Mouse (Mus musculus) midbrain, embryonic 15.5 days (tissue): ENCODE measurements around the gene Oxct1. TPM values are rescaled to one million over a fixed set of nuclear protein-coding genes. Genes with fewer than 3 reads are reported as not detected.
A peak's percentile ranks its signal among the peaks of the same experiment; 100 is the strongest.

Experiments used
- ATAC-seq: fragments of 200-750 bp; cut with Nextera tagmentation; replicated peaks from 2 replicates; pipeline ENCODE4 v1.8.0; 2017; ENCODE audit warnings: moderate TSS enrichment
- H3K27ac ChIP-seq: fragments of 300-500 bp; sonication (generic); 2 replicates; pipeline ENCODE4 v1.5.1; 2015; ENCODE audit warnings: mild to moderate bottlenecking, inconsistent platforms
- H3K27me3 ChIP-seq: fragments of 300-500 bp; sonication (generic); replicated peaks from 2 replicates; pipeline ENCODE4 v1.6.1; 2015; ENCODE audit warnings: inconsistent platforms
- H3K36me3 ChIP-seq: fragments of 300-500 bp; sonication (generic); replicated peaks from 2 replicates; pipeline ENCODE4 v1.6.1; 2015; ENCODE audit warnings: inconsistent platforms
- H3K4me1 ChIP-seq: fragments of 300-500 bp; sonication (generic); 2 replicates; pipeline ENCODE4 v1.6.1; 2015; ENCODE audit warnings: inconsistent platforms
- H3K4me2 ChIP-seq: fragments of 300-500 bp; sonication (generic); 2 replicates; pipeline ENCODE4 v1.6.1; 2015; ENCODE audit warnings: inconsistent platforms, mild to moderate bottlenecking, moderate library complexity
- H3K4me3 ChIP-seq: fragments of 300-500 bp; sonication (generic); 2 replicates; pipeline ENCODE4 v1.5.1; 2015; ENCODE audit warnings: mild to moderate bottlenecking, inconsistent platforms
- H3K9ac ChIP-seq: fragments of 300-500 bp; sonication (generic); 2 replicates; pipeline ENCODE4 v1.6.1; 2015; ENCODE audit warnings: mild to moderate bottlenecking, inconsistent platforms
- H3K9me3 ChIP-seq: fragments of 300-500 bp; sonication (generic); 2 replicates; pipeline ENCODE4 v1.6.1; 2016; ENCODE audit warnings: inconsistent platforms
- WGBS: fragments of 180-500 bp; shearing (Covaris S2); methylation state at CpG from one replicate; pipeline ENCODE4 v1.1.7; 2015; ENCODE audit warnings: mixed read lengths; 5-methylcytosine and 5-hydroxymethylcytosine counted together
- polyA plus RNA-seq: library from polyadenylated mRNA; unstranded; fragments of >200 nt; fragmentation: Nextera tagmentation; extraction: Ambion mirVana; gene quantifications from 2 replicates; pipeline ENCODE4 v1.2.1, GENCODE M21; 2015

Gene Oxct1
- polyA plus RNA-seq = 285 and 301 TPM in 2 replicates

GRCm38 (mm10) chr15:4026231-4026773 is at the start of gene Oxct1:
TSS of gene Oxct1 (plus strand) at chr15:4026383.
- WGBS = under 1% methylated on average over 45 of the region's 45 CpGs
- no peaks in the 10 kb centered on the region for H3K9me3 ChIP-seq

GRCm38 (mm10) chr15:3978279-3978678 is 47.9 kb upstream of the Oxct1 start:
- WGBS = 97% methylated on average over 2 of the region's 2 CpGs
- Histone ChIP-seq H3K27ac (no peak overlapping the region), H3K9me3 (no peaks in the 10 kb centered on the region), H3K4me2 (no peak overlapping the region; the same call in 1 of the 2 replicates), H3K9ac (no peak overlapping the region), H3K36me3 (0 out of 2 replicates have a peak, but pooled peaks cover 2% of the 10 kb centered on the region), H3K4me3 (no peak overlapping the region), H3K4me1 (peaks cover 3% of the 10 kb centered on the region; the same call in 1 of the 2 replicates), H3K27me3 (no peaks in the 10 kb centered on the region)
- peak; percentile 18; the same call in 1 of the 2 replicates for ATAC-seq

More at GRCm38 (mm10) chr15:4026231-4026773, at the start of gene Oxct1:
- H3K27ac ChIP-seq = peak within 1 kb of the TSS; percentile 98
- peak within 1 kb of the TSS; percentile 82 for H3K4me3 ChIP-seq
- peak within 1 kb of the TSS; percentile 88 for H3K9ac ChIP-seq
- no peaks in the 10 kb centered on the region for H3K27me3 ChIP-seq
- H3K4me2 ChIP-seq = peak within 1 kb of the TSS; percentile 54
- no peaks in the 10 kb centered on the region for H3K36me3 ChIP-seq
- ATAC-seq = peak; percentile 97
- H3K4me1 ChIP-seq = peaks cover 23% of the 10 kb centered on the region

- peaks cover 3% of the 10 kb centered on the region; the same call in 1 of the 2 replicates for H3K4me1 ChIP-seq
- WGBS = 2% methylated on average over 61 of the region's 61 CpGs
- H3K27me3 ChIP-seq = no peaks in the 10 kb centered on the region
- peak within 1 kb of the TSS; percentile 73 for H3K4me3 ChIP-seq
- ATAC-seq = peak; percentile 97
- H3K27ac ChIP-seq = peak within 1 kb of the TSS; percentile 97
- H3K4me2 ChIP-seq = peak within 1 kb of the TSS; percentile 58
- no peaks in the 10 kb centered on the region for H3K9me3 ChIP-seq
- H3K9ac ChIP-seq = peak within 1 kb of the TSS; percentile 97
- H3K36me3 ChIP-seq = 0 out of 2 replicates have a peak, but pooled peaks cover 8% of the 10 kb centered on the region
Measured at GRCm38 (mm10) chr15:3979061-3979848, 46.9 kb upstream of the Oxct1 start, which contains the start of gene Fbxo4. TSS of gene Fbxo4 (minus strand) at chr15:3979573.

DNA sequence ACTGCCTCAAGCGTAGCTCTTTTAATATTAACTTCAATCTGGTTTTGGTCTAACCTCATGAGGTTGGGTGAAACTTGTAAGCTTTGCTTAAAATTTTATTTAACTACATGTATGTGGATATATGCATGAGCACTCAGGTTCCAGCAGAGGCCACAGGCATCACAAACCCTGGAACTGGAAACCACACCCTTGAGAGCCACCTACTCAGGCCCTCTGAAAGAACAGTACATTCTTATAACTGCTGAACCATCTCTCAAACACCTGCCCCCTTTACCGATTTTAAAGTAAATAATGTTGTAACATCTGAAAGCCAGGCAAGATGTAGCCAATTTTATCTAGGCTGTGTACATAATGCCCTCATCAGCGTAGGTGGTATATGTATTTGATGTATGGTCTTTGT is 46.3 kb upstream of the Oxct1 start:
- peak overlapping the region; percentile 58 for H3K4me2 ChIP-seq
- H3K4me3 ChIP-seq = peak overlapping the region; percentile 73
- no peaks in the 10 kb centered on the region for H3K27me3 ChIP-seq
- peak overlapping the region; percentile 97 for H3K9ac ChIP-seq
- peaks cover 8% of the 10 kb centered on the region; the same call in 1 of the 2 replicates for H3K36me3 ChIP-seq
- 85% methylated on average over 3 of the region's 3 CpGs for WGBS
- ATAC-seq = peak; percentile 24
- H3K9me3 ChIP-seq = no peaks in the 10 kb centered on the region
- peak overlapping the region; percentile 97 for H3K27ac ChIP-seq
- H3K4me1 ChIP-seq = peaks cover 3% of the 10 kb centered on the region; the same call in 1 of the 2 replicates

DNA sequence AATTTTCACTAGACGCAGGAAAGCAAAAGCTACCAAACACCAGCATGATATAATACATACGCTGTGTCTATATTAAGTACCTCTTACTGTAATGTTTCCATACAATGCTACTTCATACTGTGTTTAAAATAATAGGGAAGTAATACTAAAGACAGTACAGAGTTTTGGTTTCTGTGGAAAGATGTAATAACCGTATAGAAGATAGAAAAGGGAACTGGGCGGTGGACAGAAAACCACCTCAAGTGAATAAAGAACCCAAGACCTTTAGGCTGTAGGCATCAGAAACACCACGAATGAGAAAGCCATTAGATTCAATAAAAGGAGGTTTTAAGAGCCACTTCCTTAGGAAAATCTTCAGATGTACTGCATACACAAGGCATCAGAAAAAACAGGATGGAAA is 43.5 kb upstream of the Oxct1 start:
- no peak for ATAC-seq
- H3K4me2 ChIP-seq = no peak overlapping the region
- WGBS = 92% methylated on average over 5 of the region's 5 CpGs
- H3K27me3 ChIP-seq = no peaks in the 10 kb centered on the region
- H3K9ac ChIP-seq = no peak overlapping the region
- H3K9me3 ChIP-seq = no peaks in the 10 kb centered on the region
- H3K27ac ChIP-seq = no peak overlapping the region
- H3K4me3 ChIP-seq = no peak overlapping the region
- H3K4me1 ChIP-seq = peaks cover 3% of the 10 kb centered on the region; the same call in 1 of the 2 replicates
- peaks cover 15% of the 10 kb centered on the region for H3K36me3 ChIP-seq

DNA sequence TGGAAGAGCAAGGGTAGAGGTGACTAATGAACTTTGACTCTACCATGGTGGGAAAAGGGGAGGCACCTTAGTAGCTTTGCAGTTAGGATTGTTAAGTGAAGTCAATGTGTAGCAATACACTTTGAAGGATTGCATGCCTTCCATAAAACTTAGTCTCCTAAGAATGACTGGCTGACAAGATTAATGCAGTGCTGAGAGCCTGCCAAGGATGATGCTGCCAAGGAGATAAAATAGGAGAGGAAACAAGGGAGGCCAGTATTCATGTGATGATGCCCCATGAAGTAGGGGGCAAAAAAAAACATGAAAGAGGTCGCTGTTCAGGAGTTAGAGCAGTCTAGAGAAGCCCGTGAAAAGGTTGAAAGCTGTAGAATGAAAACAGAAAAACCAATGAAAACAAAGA is 41.3 kb upstream of the Oxct1 start:
- Histone ChIP-seq H3K9me3 (no peaks in the 10 kb centered on the region), H3K36me3 (peaks cover 18% of the 10 kb centered on the region), H3K4me1 (no peaks in the 10 kb centered on the region), H3K27me3 (no peaks in the 10 kb centered on the region), H3K4me3 (no peak overlapping the region), H3K4me2 (no peak overlapping the region), H3K27ac (no peak overlapping the region), H3K9ac (no peak overlapping the region)
- ATAC-seq = no peak
- WGBS = 93% methylated on average over 2 of the region's 2 CpGs

GRCm38 (mm10) chr15:3987981-3988380 is 38.2 kb upstream of the Oxct1 start:
- H3K27ac ChIP-seq = no peak overlapping the region
- H3K36me3 ChIP-seq = peaks cover 21% of the 10 kb centered on the region
- ATAC-seq = peak; percentile 27; the same call in 1 of the 2 replicates
- H3K9me3 ChIP-seq = no peaks in the 10 kb centered on the region
- H3K27me3 ChIP-seq = no peaks in the 10 kb centered on the region
- no peak overlapping the region for H3K9ac ChIP-seq
- no peaks in the 10 kb centered on the region for H3K4me1 ChIP-seq
- WGBS = 75% methylated on average over 2 of the region's 2 CpGs
- no peak overlapping the region for H3K4me3 ChIP-seq
- H3K4me2 ChIP-seq = no peak overlapping the region

DNA sequence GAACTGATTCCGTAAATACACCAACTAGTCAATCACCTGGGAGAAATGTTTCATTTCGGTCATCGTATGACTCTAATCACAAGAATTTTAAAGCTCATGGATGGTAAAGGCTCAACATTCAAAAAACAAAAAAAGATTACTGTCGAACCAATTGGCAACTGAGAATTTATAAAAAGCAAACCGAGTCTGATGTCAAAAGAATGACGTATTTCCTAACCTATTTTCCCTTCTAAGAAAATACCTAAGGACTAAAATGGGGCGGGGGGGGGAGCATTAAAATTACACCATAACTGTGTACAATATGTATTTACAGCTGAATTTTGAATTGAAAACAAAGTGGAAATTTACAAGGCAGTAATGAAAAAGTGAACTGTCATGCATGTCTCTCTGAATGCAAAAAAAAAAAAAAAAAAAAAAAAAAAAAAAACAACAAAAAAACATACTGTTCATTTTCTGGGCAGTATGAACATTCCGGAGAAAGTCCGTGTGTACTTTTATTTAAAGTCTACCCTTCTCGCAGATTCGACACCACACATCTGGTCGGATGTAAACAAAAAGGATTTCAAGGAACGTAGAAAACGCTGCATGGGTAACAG is 31.2 kb upstream of the Oxct1 start:
- WGBS = 28% methylated on average over 14 of the region's 14 CpGs

GRCm38 (mm10) chr15:3995448-3996266 is 30.5 kb upstream of the Oxct1 start, which contains the start of gene AW549877:
TSS of gene AW549877 (minus strand) at chr15:3995744.
- peak within 1 kb of the TSS; percentile 94 for H3K9ac ChIP-seq

More for the DNA sequence above, 31.2 kb upstream of the Oxct1 start:
- H3K4me1 ChIP-seq = peaks cover 12% of the 10 kb centered on the region
- H3K9ac ChIP-seq = peak overlapping the region; percentile 94
- no peaks in the 10 kb centered on the region for H3K9me3 ChIP-seq
- peak overlapping the region; percentile 78 for H3K4me2 ChIP-seq
- peak overlapping the region; percentile 92 for H3K27ac ChIP-seq
- H3K4me3 ChIP-seq = peak overlapping the region; percentile 87
- no peaks in the 10 kb centered on the region for H3K27me3 ChIP-seq
- no peak for ATAC-seq
- H3K36me3 ChIP-seq = peaks cover 5% of the 10 kb centered on the region; the same call in 1 of the 2 replicates

GRCm38 (mm10) chr15:3996267-3997010 is 29.7 kb upstream of the Oxct1 start:
- WGBS = 20% methylated on average over 14 of the region's 14 CpGs
- peak overlapping the region; percentile 92 for H3K27ac ChIP-seq
- no peaks in the 10 kb centered on the region for H3K9me3 ChIP-seq
- no peaks in the 10 kb centered on the region for H3K36me3 ChIP-seq
- H3K4me3 ChIP-seq = peak overlapping the region; percentile 87
- H3K9ac ChIP-seq = peak overlapping the region; percentile 94
- peak overlapping the region; percentile 78 for H3K4me2 ChIP-seq
- H3K4me1 ChIP-seq = peaks cover 12% of the 10 kb centered on the region
- no peaks in the 10 kb centered on the region for H3K27me3 ChIP-seq
- no peak for ATAC-seq

More at GRCm38 (mm10) chr15:3995448-3996266, 30.5 kb upstream of the Oxct1 start, which contains the start of gene AW549877:
- Histone ChIP-seq H3K27me3 (no peaks in the 10 kb centered on the region), H3K4me2 (peak within 1 kb of the TSS; percentile 78), H3K9me3 (no peaks in the 10 kb centered on the region), H3K4me1 (peaks cover 12% of the 10 kb centered on the region), H3K36me3 (no peaks in the 10 kb centered on the region), H3K4me3 (peak within 1 kb of the TSS; percentile 87), H3K27ac (peak within 1 kb of the TSS; percentile 92)
- peak; percentile 100 for ATAC-seq
- WGBS = 0% methylated on average over 61 of the region's 61 CpGs

- H3K36me3 ChIP-seq = no peaks in the 10 kb centered on the region
- no peak overlapping the region for H3K4me2 ChIP-seq
- H3K27me3 ChIP-seq = no peaks in the 10 kb centered on the region
- ATAC-seq = no peak
- no peaks in the 10 kb centered on the region for H3K9me3 ChIP-seq
- H3K4me1 ChIP-seq = peaks cover 7% of the 10 kb centered on the region
- no peak overlapping the region for H3K4me3 ChIP-seq
- no peak overlapping the region for H3K9ac ChIP-seq
- no peak overlapping the region for H3K27ac ChIP-seq
- WGBS = 74% methylated on average over 2 of the region's 2 CpGs
Measured at GRCm38 (mm10) chr15:3999144-3999543, 27.0 kb upstream of the Oxct1 start.
